8 mouse cellular contexts compared by ENCODE assay signal in genomic region chr3:152211731-152212279, GRCm38 (mm10). TPM values are rescaled to one million over a fixed set of nuclear protein-coding genes. Genes with fewer than 3 reads are reported as not detected.
A peak's percentile ranks its signal among the peaks of the same experiment; 100 is the strongest.
DNase-seq lines count a peak whose midpoint lies in the region; ATAC-seq and TF ChIP-seq lines count a peak whose summit lies in the region.

No protein-coding gene starts in this region.

- H3K9me3 ChIP-seq in lung, embryonic 16.5 days (ENCODE audit: control insufficient read depth, low read length) = no peaks in the 10 kb centered on the region
- no peaks in the 10 kb centered on the region for H3K9me3 ChIP-seq in hindbrain, postnatal 0 days (ENCODE audit: low read length)
- H3K9me3 ChIP-seq in midbrain, embryonic 13.5 days = no peaks in the 10 kb centered on the region

- WGBS in lung, embryonic 16.5 days = 1% methylated on average over 7 of the region's 7 CpGs
- WGBS in hindbrain, postnatal 0 days = 34% methylated on average over 7 of the region's 7 CpGs
- WGBS in midbrain, embryonic 13.5 days = 38% methylated on average over 7 of the region's 7 CpGs

- peak overlapping the region; percentile 94 for H3K4me3 ChIP-seq in lung, embryonic 16.5 days (ENCODE audit: low read length)
- H3K4me3 ChIP-seq in hindbrain, postnatal 0 days (ENCODE audit: low read length) = peak overlapping the region; percentile 63
- H3K4me3 ChIP-seq in midbrain, embryonic 13.5 days (replicated peaks) = peak overlapping the region; percentile 96

- H3K4me1 ChIP-seq in lung, embryonic 16.5 days (replicated peaks; ENCODE audit: control insufficient read depth, insufficient read depth, low read length) = peaks cover 19% of the 10 kb centered on the region
- peaks cover 11% of the 10 kb centered on the region; the same call in 1 of the 2 replicates for H3K4me1 ChIP-seq in hindbrain, postnatal 0 days (ENCODE audit: insufficient read depth, low read length)
- H3K4me1 ChIP-seq in midbrain, embryonic 13.5 days (replicated peaks) = peaks cover 40% of the 10 kb centered on the region

- no peak for TF ChIP-seq CTCF in hindbrain, postnatal 0 days (IDR thresholded peaks at IDR 0.05; ENCODE audit: low read depth)

- peaks cover 6% of the 10 kb centered on the region for H3K36me3 ChIP-seq in lung, embryonic 16.5 days (ENCODE audit: control insufficient read depth, insufficient read depth, low read length)
- H3K36me3 ChIP-seq in hindbrain, postnatal 0 days (ENCODE audit: insufficient read depth, low read length) = peaks cover 10% of the 10 kb centered on the region; the same call in 1 of the 2 replicates
- peaks cover 13% of the 10 kb centered on the region for H3K36me3 ChIP-seq in midbrain, embryonic 13.5 days

- no peaks in the 10 kb centered on the region for H3K27me3 ChIP-seq in lung, embryonic 16.5 days (ENCODE audit: control insufficient read depth, insufficient read depth, low read depth, low read length)
- H3K27me3 ChIP-seq in hindbrain, postnatal 0 days (ENCODE audit: insufficient read depth, low read length) = no peaks in the 10 kb centered on the region
- no peaks in the 10 kb centered on the region for H3K27me3 ChIP-seq in midbrain, embryonic 13.5 days

- peak overlapping the region; percentile 97 for H3K27ac ChIP-seq in lung, embryonic 16.5 days (ENCODE audit: low read length)
- peak overlapping the region; percentile 99; the same call in 1 of the 2 replicates for H3K27ac ChIP-seq in hindbrain, postnatal 0 days
- H3K27ac ChIP-seq in midbrain, embryonic 13.5 days = no peak overlapping the region

- ATAC-seq in lung, embryonic 16.5 days (ENCODE audit: low read depth) = no peak
- no peak for ATAC-seq in hindbrain, postnatal 0 days
- ATAC-seq in midbrain, embryonic 13.5 days = no peak

- DNase-seq in lung, postnatal 4 days = no peak
- DNase-seq in brain, adult 2 months (ENCODE audit: low read depth, low spot score) = peak; percentile 23
- no peak for DNase-seq in hindbrain, postnatal 0 days (ENCODE audit: low spot score)
- DNase-seq in right cerebral cortex, postnatal 25 days = no peak
- DNase-seq in cerebellum, postnatal 4 days (ENCODE audit: low spot score in 2 of 2) = no peak
- DNase-seq in embryo, embryonic 11 days = no peak

- H3K4me2 ChIP-seq in lung, embryonic 16.5 days (ENCODE audit: low read depth, low read length) = peak overlapping the region; percentile 62
- peak overlapping the region; percentile 82 for H3K4me2 ChIP-seq in hindbrain, postnatal 0 days (ENCODE audit: low read depth, low read length)
- H3K4me2 ChIP-seq in midbrain, embryonic 13.5 days (replicated peaks) = peak overlapping the region; percentile 91

- peak overlapping the region; percentile 100 for H3K9ac ChIP-seq in lung, embryonic 16.5 days (ENCODE audit: low read length)
- H3K9ac ChIP-seq in hindbrain, postnatal 0 days (replicated peaks; ENCODE audit: low read length) = peak overlapping the region; percentile 100
- H3K9ac ChIP-seq in midbrain, embryonic 13.5 days (replicated peaks) = peak overlapping the region; percentile 99

RNA-seq across cellular contexts. Expression of gene Fubp1, which starts 1.6 kb away (rescaled TPM):
- polyA plus RNA-seq in lung, embryonic 16.5 days (2015; fragmentation: Nextera tagmentation; extraction: Ambion mirVana) = 231 and 251 TPM in 2 replicates
- 139 and 148 TPM in 2 replicates for total RNA-seq in hindbrain, postnatal 0 days (2014; rRNA removed)
- 130 and 139 TPM in 2 replicates for polyA plus RNA-seq in hindbrain, postnatal 0 days (2015; fragmentation: Nextera tagmentation; extraction: Ambion mirVana)
- 353 and 372 TPM in 2 replicates for polyA plus RNA-seq in midbrain, embryonic 13.5 days (2015; fragmentation: Nextera tagmentation; extraction: Ambion mirVana)

RNA-seq across cellular contexts. Expression of gene Dnajb4, which starts 1.7 kb away (rescaled TPM):
- polyA plus RNA-seq in lung, embryonic 16.5 days (2015; fragmentation: Nextera tagmentation; extraction: Ambion mirVana) = 44.0 and 44.8 TPM in 2 replicates
- 26.5 and 40.8 TPM in 2 replicates for total RNA-seq in hindbrain, postnatal 0 days (2014; rRNA removed)
- 47.8 and 49.0 TPM in 2 replicates for polyA plus RNA-seq in hindbrain, postnatal 0 days (2015; fragmentation: Nextera tagmentation; extraction: Ambion mirVana)
- 33.9 and 37.8 TPM in 2 replicates for polyA plus RNA-seq in midbrain, embryonic 13.5 days (2015; fragmentation: Nextera tagmentation; extraction: Ambion mirVana)

RNA-seq across cellular contexts. Expression of gene Gipc2, which starts 45.8 kb away (rescaled TPM):
- 12.3 and 13.4 TPM in 2 replicates for polyA plus RNA-seq in lung, embryonic 16.5 days (2015; fragmentation: Nextera tagmentation; extraction: Ambion mirVana)
- total RNA-seq in hindbrain, postnatal 0 days (2014; rRNA removed) = 3.1 and 6.7 TPM in 2 replicates
- polyA plus RNA-seq in hindbrain, postnatal 0 days (2015; fragmentation: Nextera tagmentation; extraction: Ambion mirVana) = 12.8 and 15.6 TPM in 2 replicates
- 3.4 and 5.3 TPM in 2 replicates for polyA plus RNA-seq in midbrain, embryonic 13.5 days (2015; fragmentation: Nextera tagmentation; extraction: Ambion mirVana)

RNA-seq across cellular contexts. Expression of gene Nexn, which starts 54.3 kb away (rescaled TPM):
- 64.1 and 79.2 TPM in 2 replicates for polyA plus RNA-seq in lung, embryonic 16.5 days (2015; fragmentation: Nextera tagmentation; extraction: Ambion mirVana)
- 0.37 and 6.4 TPM in 2 replicates for total RNA-seq in hindbrain, postnatal 0 days (2014; rRNA removed)
- polyA plus RNA-seq in hindbrain, postnatal 0 days (2015; fragmentation: Nextera tagmentation; extraction: Ambion mirVana) = 2.5 and 3.4 TPM in 2 replicates
- polyA plus RNA-seq in midbrain, embryonic 13.5 days (2015; fragmentation: Nextera tagmentation; extraction: Ambion mirVana) = 1.9 and 2.8 TPM in 2 replicates
